Mouse (Mus musculus): ENCODE measurements around the gene Hhat.

The Hhat gene

DNA sequence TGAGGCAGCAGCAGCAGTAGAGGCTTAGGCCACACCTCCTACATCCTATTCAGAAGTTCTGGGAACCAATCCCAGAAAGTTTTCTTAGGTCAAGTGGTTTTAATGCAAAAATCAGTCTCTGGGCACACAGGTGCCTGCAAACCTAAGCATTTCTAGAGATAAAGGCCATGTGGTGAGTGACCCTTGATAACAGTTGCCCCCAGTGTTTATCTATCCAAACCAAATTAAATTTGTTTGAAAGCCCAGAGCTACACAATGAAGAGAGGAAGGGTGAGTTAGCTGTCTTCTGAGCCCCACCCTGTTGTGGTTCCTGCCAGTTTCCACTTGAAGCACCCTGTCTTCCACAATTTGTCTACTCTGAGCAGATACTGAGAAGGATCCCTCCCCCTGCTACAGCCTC lies 109.4 kb downstream of the Hhat start:
- no peak for DNase-seq (ENCODE audit: low read depth in 2 of 2, low spot score in 2 of 2)

DNA sequence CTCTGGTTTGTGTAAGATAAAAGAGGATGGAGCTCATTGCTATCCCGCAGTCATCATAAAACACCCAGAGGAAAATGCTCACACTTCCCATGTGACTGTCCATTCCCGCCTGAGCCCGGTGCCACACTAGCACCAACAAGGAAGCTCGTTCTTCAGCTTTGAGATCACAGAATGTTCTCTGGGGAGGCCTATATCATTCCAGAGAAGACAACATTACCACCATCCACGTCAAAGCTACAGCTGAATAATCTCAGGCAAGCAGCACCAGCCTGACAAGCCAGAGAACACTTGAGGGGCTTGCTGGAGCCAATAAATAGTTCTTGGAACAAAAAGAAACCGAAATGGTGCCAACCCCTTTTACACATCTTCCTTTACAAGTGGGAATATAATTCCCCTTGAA lies 113.6 kb downstream of the Hhat start:
- DNase-seq (ENCODE audit: low read depth in 2 of 2, low spot score in 2 of 2), result no peak

DNA sequence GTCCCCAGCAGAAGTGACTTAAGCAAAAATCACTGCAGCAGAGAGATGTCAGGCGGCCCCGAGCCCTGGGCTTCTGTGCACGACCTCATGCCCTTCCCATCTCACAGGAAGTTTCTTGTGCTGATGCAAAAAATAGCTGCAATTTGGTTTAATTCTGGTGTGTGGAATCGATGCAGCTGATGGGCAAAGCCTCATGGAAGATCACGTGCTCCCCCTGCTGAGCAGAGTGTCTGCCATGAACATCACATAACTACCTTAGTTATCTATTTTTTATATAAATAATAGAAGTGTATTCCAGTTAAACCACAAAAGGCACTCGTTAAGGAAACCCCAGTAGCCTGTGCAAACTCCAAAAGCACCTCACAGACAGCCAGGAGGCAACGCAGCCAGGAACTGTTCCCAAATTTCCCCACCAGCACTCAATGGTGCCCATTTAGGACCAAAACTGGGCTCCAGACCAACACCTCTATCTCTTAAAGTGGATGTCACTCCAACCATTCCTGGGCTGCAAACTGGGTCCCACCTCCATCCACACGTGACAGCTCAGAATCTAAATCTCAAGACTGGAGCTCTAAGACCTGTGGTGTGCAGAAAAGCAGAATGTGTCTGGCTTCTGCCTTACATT lies 118.9 kb downstream of the Hhat start:
- no peak for DNase-seq (ENCODE audit: low read depth in 2 of 2, low spot score in 2 of 2)

DNA sequence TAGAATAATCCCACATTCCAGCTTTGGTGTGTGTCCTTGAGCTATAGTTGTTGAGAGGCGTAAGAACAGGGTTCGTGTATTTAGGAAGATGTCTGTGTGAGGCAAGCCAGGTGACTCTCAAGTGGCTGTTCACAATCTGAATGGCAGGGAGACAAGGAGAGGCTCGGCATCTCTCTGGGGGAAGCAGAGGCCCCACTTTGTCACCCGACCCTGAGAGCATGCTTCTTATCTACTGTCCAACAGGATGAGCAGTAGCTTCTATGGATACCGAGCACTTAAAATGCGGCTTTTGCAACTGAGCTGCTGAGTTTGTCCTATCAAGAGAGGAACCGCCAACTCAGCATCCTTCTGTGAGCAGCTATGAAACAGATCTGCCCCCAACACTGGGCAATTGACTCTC lies 120.4 kb downstream of the Hhat start:
- no peak for DNase-seq (ENCODE audit: low read depth in 2 of 2, low spot score in 2 of 2)

DNA sequence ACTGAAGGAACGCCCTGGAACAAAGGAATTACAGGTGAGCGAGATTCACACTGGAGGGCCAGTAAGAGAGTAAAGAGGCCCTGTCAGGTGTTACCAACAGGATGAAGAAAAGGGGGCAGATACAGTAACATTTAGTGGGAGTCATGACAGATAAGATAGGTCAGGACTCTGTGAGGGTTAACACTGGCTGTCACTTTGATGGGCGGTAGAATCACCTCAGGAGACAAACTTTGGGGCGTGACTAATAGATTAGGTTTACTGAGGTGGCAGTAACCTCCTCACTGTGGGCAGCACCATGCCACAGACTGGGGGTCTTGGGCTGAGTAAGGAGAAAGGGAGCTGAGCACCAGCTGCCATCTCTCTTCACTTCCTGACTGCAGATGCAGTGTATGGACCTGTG lies 121.0 kb downstream of the Hhat start:
- no peak for DNase-seq (ENCODE audit: low read depth in 2 of 2, low spot score in 2 of 2)

DNA sequence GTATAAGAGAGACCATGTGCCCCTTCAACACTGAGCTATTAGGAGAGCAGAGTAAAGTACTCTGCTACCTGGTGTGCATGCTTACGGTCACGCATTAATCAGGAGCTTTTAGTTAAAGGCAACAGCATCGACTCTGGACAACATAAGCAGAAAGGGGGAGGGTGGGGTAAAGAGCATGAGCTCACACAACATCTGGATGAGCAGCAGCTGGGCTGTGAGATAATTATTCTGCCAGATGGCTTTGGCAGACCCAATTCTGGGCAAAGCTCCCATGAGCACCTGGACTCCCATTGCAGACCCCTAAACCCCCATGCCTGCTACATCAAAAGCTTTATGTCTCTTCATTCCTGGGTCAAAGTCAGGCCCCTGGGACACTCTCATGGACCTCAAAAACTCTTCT lies 121.8 kb downstream of the Hhat start:
- DNase-seq (ENCODE audit: low read depth in 2 of 2, low spot score in 2 of 2), result no peak

DNA sequence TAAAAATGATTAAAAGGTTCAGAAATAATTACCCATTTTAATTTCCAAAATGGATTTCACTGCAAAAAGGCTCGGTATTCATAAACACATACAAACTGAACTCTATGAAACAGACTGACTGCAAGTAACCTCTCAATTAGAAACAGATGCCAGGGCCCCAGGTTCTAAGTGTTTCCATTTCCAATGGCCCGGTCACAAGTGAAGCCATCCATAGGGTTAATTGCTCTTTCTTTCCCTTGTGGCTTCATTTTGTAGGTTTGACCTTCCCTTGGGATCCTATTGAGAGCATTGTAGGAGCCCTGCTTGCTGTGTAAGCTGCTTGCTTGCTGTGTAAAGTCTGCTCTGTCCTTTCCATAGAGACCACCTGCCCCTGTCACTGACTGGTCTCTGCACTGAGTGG lies 123.7 kb downstream of the Hhat start:
- no peak for DNase-seq (ENCODE audit: low read depth in 2 of 2, low spot score in 2 of 2)

DNA sequence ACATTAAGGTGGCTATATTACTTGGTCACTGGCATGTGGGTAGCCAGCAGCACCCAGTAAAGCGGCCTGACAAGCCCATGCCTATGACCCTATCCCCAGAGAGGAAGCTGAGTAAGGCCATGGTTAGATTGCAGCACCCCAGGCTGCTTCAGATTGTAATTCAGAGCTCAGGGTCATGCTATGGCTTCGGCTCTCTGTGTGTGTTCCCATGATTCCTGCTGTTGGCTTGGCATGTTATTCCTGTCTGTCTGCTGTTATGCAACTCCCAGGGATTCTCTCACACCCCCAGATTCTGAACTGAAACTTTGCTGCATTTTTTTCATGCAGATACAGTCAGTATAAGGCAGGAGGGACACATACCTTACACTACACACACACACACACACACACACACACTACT lies 128.9 kb downstream of the Hhat start:
- DNase-seq (ENCODE audit: low read depth in 2 of 2, low spot score in 2 of 2), result no peak

DNA sequence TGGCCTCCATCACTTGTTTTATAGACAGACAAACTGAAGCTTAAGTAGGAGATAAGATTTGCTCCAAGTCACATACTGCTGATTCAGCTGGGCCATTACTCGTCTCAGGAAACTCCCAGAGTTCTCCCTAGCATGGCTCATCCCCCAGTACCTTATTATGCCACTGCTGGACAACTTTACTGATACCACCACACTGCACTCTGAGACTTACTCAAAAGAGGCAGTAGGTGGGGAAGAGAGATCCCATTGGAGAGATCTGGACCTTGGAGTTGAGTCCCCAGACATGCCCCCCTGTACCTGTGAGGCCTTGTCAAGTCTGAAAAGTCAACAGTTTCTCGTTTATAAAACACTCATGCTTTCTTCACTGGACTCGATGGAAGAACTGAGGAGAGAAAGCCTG lies 131.8 kb downstream of the Hhat start:
- no peak for DNase-seq (ENCODE audit: low read depth in 2 of 2, low spot score in 2 of 2)

DNA sequence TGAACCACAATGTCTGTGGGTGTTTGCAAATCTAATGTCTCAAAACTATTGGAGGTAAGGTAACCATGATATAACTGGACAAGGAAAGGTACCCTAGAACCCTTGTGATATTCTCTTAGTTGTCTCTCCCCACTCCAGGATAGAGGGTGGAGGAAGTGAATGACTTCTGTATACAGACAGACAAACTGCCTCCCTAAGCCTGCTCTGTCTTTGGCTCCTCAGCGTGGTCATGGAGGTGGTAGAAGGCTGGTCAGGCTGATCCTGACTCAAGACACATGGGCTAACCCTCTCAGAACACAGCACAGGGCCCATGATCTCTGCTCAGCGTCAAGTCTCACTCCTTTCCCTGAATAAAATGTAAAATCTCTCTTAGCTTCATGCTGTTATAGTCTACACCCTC lies 149.2 kb downstream of the Hhat start:
- no peak for DNase-seq (ENCODE audit: low read depth in 2 of 2, low spot score in 2 of 2)

DNA sequence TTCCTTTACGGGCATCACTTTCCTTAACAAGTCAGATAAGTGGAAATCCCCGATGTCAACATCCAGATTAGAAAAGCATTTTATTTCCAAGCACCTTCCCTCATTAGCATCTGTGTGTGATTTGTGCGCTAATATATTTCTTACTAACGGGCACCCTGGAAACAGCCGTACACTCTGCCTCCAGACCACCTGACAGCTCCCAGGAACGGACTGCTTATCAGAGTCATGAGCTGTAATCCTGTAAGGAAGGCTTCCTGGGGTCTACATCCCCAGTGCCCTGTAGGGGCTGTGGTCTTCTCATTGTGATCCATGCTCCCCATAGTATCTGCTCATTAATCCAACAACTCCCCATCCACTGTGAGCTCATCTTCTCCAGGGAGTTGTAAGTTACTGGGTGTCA lies 157.8 kb downstream of the Hhat start:
- no peak for DNase-seq (ENCODE audit: low read depth in 2 of 2, low spot score in 2 of 2)

DNA sequence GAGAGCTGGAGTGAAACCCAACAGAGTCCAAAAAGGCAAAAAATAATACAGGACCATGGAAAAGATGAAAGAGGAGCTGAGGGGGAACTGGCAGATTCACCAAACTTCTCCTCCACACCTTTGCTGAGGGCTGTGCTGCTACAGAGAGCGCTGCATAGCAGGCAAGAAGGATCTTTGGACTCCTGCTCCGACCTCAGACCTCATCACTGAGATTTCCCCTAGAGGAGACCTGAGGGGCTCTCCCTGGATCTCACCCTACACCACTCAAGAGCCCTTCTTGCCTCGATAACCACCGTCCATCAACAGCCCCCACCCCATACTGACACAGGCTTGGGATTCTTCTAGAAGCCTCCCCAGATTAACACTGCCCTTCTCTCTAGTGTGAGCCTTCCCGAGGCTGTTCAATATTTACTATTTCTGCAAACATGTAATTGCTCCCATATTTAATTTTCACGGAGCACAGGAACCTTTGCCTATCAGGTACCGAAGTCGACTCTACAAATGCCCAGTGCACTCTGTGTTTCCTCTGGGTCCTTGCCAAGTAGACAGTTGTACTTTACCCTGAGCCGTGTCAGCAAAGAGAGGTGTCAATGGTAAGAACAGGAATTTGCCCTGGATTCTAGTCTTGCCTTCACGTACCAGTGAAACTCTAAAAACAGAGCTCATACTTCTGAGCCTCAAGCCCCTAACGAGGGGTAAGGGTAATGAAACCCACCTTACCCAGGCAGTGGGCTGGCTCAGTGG lies 158.9 kb downstream of the Hhat start:
- no peak for DNase-seq (ENCODE audit: low read depth in 2 of 2, low spot score in 2 of 2)

DNA sequence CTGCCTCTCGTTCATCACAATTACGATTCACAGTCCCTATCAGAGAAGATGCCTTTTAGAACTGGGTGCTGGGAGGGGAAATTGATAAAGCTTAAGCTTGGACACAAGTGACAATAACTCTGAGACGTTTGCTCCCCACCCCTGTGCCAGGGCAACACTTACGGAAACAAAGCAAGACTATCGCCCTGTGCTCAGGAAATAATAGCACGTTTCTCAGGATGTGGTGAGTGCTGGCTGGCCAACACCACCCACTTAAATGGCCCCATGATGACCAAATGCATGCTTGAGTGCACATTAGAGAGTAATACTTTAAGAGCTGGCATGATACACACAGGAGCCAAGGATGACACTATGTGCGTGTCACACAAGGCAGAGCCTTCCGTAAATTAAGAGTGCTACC lies 164.1 kb downstream of the Hhat start:
- no peak for DNase-seq (ENCODE audit: low read depth in 2 of 2, low spot score in 2 of 2)

DNA sequence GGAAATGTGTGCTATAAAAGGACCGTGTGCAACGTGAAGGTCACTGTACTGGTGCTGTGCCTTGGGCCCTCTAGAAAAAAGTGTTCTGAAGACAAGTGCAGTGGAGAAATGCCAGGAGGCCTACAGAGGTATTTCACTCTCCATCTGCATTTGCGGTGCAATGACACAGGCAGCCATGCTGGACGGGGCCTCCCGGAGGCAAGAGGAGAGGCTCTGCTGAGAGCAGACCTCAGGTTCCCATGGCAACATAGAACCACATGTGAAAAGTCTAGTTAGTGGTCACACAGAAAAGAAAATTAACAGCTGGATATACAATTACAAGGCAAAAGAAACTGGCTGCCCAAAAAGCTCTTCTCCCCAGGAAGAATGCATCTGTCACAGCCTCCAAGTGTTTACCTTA lies 166.6 kb downstream of the Hhat start:
- no peak for DNase-seq (ENCODE audit: low read depth in 2 of 2, low spot score in 2 of 2)

DNA sequence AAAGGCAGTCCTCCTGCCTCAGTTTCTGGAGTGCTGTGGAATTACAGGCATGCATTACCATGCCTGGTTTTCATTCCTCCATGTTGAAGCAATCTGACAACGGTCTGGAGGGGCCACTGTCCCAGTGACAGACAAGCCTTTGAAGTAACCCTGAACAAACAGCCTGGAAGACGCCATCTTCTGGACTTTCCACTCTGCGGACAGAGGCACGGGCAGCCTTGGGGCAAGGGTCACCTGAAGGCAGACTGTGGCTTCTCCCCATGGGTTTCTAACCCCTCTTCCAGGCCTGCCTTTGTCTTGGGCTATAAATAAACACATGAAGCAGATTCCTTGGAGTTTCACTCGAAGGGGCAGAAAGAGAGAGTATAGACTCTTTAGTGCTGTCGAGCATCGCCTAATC lies 167.5 kb downstream of the Hhat start:
- no peak for DNase-seq (ENCODE audit: low read depth in 2 of 2, low spot score in 2 of 2)

DNA sequence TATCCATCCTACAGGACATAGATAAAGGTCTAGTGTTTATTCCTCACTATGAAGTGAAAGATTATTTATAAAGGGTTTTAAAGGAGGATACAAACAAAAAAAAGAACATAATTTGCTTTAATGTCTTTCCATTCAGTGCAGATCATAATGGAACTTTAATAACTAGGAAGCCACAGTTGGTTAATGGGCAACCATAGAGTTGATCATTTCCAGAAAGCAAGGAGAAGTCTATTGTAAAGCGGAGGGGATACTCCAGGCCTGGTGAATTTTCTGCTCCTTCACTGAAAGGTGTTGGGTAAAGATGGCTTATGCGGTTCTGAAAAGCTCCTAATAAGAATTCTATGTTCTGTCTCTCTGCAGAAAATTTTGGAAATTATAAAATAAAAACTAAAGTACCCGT lies 169.8 kb downstream of the Hhat start:
- no peak for DNase-seq (ENCODE audit: low read depth in 2 of 2, low spot score in 2 of 2)

DNA sequence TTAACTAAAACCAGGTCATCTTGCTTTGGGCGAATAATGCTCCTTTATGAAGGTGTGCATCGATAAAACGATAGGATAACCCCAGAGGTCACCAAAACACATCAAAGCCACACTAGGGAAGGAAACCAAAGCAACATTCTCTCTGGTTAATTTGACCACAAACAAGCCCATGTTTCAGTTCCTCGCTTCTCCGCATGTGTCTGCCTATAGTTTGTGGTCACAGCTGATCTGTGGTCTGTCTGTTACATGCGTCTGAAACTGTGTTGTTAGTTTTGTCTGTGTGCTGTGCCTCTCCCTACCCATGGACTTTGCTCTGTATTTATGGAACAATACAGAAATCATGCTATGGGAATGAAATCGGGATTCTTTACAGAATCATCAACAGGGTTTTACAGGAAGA lies 171.3 kb downstream of the Hhat start:
- DNase-seq (ENCODE audit: low read depth in 2 of 2, low spot score in 2 of 2), result no peak

DNA sequence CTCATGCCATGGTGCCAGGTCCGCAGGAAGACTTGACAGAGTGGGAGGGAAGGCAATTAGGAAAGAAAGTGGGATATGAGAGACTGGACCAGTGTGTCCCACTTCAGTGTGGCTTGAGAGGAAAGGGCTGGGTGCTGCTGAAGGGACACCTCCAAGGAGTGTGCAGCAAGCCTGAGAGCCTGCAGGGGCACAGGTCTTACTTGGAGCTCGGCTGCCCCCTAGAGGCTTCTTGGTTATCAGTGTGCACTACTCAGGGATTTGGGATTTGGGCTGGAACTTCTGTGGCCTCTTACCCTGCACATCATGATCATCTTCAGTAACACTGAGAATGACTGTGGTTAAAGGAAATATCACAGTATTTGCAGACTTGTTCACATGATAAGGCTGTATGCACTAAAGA lies 172.6 kb downstream of the Hhat start:
- peak in 1 of 2 experiments; percentile 1 for DNase-seq (ENCODE audit: low read depth in 2 of 2, low spot score in 2 of 2)

DNA sequence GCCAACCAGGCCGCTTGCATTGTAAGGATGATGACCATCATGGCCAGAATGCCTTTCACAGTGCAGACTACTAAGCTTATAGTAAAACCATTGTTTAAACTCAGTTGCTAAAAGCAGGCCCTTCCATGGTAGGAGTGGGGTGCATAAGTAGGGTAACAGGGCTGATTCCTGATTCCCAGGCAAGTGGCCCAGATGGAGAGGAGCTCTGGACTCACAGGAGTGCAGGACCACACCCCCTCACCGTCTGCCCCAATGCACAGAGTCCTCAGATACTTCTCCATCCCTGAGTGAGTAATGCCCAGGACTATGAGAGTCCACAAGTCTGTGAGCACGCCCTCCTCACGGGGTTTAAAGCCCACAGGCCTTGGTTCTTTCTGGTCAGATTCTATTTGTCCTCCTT lies 175.6 kb downstream of the Hhat start:
- DNase-seq (ENCODE audit: low read depth in 2 of 2, low spot score in 2 of 2), result no peak

DNA sequence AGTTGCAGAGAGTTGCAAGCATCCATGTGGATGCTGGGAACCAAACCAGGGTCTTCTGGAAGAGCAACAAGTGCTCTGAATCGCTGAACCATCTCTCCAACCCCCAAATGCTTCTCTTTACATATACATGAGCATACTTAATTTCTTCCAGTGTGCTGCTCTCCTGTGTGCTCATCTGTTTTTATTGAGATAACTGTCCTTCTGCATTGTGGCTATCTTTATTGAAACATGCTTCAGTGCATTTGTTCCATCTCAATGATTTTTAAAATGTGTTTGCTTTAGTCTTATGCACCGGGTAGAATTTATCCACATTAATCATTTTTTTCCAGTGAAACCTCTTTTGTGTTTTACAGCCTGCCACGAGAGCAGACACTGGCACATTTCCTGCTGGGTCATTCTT lies 177.5 kb downstream of the Hhat start:
- DNase-seq (ENCODE audit: low read depth in 2 of 2, low spot score in 2 of 2), result no peak

DNA sequence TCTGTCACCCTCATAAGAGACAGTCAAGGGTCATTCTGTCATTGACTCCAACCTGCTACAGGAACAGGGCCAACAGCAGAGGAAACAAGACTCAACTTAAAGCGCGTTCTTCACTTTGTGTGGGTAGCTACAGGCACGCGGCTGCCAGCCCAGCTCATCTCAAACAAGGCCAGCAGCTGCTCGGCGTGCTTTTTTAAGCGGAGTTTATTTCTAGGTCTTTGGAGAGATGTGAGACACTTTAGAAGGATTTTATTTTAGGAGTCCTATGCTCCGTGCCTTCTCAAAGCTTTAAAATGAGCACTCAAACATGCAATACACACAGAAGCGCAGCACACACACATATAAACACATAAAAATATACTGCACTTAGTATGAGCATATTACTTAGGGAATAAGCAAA lies 183.6 kb downstream of the Hhat start:
- no peak for DNase-seq (ENCODE audit: low read depth in 2 of 2, low spot score in 2 of 2)

DNA sequence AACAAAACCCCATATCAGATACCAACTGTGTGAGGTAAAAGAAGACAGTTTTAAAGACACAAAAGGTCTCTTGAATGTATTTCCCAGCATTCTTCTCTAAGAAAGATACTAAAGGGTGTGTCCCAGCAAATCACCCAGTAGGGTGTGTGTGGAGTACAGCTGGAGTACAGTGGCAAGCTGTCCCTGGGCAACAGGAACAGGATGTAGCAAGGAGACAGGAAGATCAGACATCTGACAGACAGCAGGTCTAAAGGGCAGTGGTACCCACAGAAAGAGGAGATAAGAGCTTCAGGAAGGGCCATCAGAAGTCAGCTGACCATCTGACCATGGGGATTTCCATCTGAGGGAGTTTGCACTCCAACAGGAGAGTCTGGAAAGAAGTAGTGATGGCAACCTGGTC lies 185.7 kb downstream of the Hhat start:
- DNase-seq (ENCODE audit: low read depth in 2 of 2, low spot score in 2 of 2), result no peak

DNA sequence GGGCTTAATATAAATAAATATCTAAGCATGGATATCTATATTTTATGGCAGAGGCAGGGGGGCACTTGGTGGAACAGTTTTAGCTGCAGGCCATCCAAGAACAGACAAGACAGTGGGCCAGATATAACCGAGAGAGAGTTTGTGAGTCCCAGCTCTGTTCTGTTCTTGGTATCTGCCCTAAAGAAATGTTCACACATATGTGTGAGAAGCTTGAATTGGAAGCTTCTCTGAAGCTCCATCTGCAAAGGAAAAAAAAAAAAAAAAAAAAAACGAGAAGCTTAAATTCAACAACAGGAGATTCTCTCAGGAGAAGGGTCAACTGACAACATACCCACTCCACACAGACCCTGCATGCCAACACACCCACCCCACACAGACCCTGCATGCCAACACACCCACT lies 188.1 kb downstream of the Hhat start:
- DNase-seq (ENCODE audit: low read depth in 2 of 2, low spot score in 2 of 2), result no peak

Measured in CD8-positive naive resting alpha-beta T cell, adult 2 months (primary cell).